Mouse (Mus musculus) left cerebral cortex, postnatal 4 days (tissue): Measurements from ENCODE around the gene Gm7029. TPM values are rescaled to one million over a fixed set of nuclear protein-coding genes. Genes with fewer than 3 reads are reported as not detected.
A peak's percentile ranks its signal among the peaks of the same experiment; 100 is the strongest.
"Not testable (repeated sequence)": the region's sequence is repeated elsewhere in the genome, so short reads cannot be mapped to it uniquely, and the experiment has no call there.

Experiments used
- DNase-seq: peaks from one replicate; pipeline ENCODE4 v3.0.0-alpha.2; 2022
- intact Hi-C: fragments of 180-260 bp; cut with DNase I; formaldehyde crosslinking; loops from one replicate; pipeline ENCODE4 v1.15.1; 2025
- total RNA-seq, 2 experiments: library from RNA; stranded (reverse); gene quantifications; 2 replicates each; pipeline ENCODE4 v1.2.3; 2021

The Gm7029 gene
- total RNA-seq, 2 experiments from 2014 or later = not detected

DNA sequence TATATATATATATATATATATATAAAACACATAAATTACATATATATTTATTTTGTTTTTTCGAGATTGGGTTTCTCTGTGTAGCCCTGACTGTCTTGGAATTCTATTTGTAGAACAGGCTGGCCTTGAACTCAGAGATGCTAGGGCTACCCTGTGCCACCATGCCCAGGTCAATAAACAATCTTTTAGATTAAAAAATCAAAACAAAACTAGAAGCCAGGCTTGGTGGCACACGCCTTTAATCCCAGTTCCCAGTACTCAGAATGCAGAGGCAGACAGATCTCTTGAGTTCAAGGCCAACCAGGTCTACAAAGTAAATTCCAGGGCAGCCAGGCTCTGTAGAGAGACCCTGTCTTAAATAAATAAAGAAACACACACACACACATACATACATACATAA lies 17.7 kb downstream of the Gm7029 start:
- DNase-seq = no peak
- intact Hi-C loops = no loop called here

GRCm38 (mm10) chr17:33891892-33892291 lies 18.3 kb downstream of the Gm7029 start:
- DNase-seq, intact Hi-C loops: not testable (repeated sequence)

- intact Hi-C loops = no loop called here
- no peak for DNase-seq
Measured at GRCm38 (mm10) chr17:33892429-33892828, 18.8 kb downstream of the Gm7029 start.

DNA sequence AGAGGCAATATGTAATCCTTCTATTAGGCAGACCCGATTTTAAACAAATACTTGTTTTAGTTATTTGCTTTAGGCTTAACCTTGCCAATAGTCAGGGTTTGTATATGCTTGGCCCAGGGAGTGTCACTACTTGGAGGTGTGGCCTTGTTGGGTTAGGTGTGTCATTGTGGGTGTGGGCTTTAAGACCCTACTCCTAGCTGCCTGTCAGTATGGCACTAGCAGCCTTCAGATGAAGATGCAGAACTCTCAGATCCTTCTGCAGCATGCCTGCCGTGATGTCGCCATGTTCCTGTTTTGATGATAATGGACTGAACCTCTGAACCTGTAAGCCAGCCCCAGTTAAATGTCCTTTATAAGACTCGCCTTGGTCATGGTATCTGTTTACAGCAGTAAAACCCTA lies 19.4 kb downstream of the Gm7029 start:
- intact Hi-C loops = not testable (repeated sequence)

DNA sequence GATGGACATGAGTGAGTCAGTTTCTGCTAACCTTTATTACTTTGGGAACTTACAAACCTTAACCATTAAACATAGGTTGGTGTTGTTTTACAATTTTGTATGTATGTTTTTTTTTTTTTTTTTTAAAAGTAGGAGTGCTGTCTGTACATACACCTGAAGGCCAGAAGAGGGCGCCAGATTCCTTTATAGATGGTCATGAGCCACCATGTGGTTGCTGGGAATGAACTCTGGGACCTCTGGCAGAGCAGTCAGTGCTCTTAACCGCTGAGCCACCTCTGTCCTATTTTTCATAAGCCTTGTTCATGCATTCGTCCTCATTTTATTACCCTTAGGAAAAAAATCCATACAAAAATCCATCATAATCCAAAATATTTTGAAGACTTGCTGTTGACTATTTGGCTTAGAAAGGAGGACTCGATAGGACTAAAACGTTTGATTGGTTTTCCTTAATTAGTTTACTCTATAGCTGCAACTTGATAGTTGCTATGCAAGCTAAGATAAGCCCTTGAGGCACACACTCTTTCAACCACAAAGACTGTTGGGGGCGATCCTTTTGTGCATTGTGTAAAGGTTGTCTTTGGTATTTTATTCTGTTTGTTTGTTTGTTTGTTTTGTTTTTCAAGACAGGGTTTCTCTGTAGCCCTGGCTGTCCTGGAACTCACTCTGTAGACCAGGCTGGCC lies 23.6 kb downstream of the Gm7029 start:
- intact Hi-C loops = no loop called here

More for the DNA sequence above, 19.4 kb downstream of the Gm7029 start:
- DNase-seq = not testable (repeated sequence)

DNA sequence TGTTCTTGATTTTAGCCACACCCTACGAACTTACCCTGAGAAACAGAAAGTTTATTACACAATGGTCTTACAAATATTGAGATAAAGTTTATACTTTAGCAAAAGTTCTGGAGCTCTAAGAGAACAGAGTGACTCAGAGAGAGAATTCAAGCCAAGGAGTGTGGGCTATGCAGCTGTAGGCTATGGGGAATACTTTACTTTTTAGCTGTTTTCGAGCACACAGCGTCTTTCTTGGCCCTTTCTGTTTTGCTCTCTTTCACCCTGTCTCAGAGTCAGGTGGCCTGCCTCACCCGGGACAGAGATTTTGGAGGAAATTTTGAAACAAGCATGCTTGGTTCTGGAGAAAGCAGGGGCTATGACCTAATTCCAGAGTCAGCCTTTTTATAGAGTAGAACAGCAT lies 24.6 kb downstream of the Gm7029 start:
- DNase-seq, intact Hi-C loops: not testable (repeated sequence)

More for the DNA sequence above, 23.6 kb downstream of the Gm7029 start:
- no peak for DNase-seq

- intact Hi-C loops = no loop called here
Measured at GRCm38 (mm10) chr17:33899642-33900041, 26.0 kb downstream of the Gm7029 start.

GRCm38 (mm10) chr17:33900281-33900988 lies 26.8 kb downstream of the Gm7029 start:
- intact Hi-C loops = no loop called here

More at GRCm38 (mm10) chr17:33899642-33900041, 26.0 kb downstream of the Gm7029 start:
- no peak for DNase-seq

GRCm38 (mm10) chr17:33900989-33901314 lies 27.3 kb downstream of the Gm7029 start:
- intact Hi-C loops = no loop called here
- DNase-seq = no peak

More at GRCm38 (mm10) chr17:33900281-33900988, 26.8 kb downstream of the Gm7029 start:
- DNase-seq = no peak

DNA sequence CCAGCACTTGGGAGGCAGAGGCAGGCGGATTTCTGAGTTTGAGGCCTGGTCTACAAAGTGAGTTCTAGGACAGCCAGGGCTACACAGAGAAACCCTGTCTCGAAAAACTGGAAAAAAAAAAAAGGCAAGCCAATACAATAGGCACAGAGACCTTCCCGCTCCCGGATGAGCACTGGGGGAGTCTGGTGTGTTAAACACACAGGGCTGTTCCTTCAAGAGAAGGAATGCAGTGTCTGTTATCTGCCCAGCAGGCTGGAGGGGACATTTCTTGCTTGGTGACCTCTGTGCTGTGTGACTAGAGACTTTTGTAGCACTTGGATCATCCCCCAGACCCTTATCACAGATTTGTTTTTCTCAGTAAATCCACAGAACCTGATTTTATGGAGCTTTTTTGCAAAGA lies 28.0 kb downstream of the Gm7029 start:
- no peak for DNase-seq
- intact Hi-C loops = no loop called here

DNA sequence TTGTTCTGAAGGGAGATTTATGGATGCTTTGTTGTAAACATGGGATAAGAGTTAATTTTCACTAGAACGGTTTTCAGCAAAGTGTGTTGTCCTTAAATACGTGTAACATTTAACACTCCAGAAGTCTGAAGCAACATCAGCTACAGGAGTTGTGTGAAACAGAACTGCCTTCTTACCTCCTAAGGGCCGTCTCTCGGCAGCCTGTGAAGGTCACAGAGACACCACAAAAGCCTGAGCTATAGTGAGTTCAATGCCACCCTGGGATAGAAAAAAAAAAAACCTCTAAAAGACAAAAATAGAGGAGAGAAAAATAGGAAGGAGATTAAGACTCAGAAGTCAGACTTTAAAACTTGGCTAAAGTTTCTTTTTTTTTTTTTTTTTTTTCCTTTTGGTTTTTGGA lies 28.4 kb downstream of the Gm7029 start:
- no peak for DNase-seq
- intact Hi-C loops = no loop called here

DNA sequence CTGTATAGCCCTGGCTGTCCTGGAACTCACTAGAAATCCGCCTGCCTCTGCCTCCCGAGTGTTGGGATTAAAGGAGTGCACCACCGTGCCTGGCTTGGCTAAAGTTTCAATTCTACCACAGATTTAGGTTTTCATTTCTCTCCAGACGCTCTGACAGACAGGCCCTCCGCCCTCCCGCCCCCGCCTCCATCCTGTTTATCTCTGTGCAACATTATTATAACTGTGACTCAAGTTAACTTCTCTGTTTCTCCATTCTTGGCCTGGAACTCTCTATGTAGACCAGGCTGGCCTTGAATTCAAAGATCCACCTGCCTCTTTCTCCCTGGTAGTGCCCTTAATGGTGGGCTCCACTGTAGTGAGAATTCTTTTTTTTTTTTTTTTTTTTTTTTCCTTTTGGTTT lies 28.9 kb downstream of the Gm7029 start:
- no peak for DNase-seq
- intact Hi-C loops = no loop called here

GRCm38 (mm10) chr17:33903911-33904651 lies 30.4 kb downstream of the Gm7029 start:
- intact Hi-C loops, DNase-seq: not testable (repeated sequence)

DNA sequence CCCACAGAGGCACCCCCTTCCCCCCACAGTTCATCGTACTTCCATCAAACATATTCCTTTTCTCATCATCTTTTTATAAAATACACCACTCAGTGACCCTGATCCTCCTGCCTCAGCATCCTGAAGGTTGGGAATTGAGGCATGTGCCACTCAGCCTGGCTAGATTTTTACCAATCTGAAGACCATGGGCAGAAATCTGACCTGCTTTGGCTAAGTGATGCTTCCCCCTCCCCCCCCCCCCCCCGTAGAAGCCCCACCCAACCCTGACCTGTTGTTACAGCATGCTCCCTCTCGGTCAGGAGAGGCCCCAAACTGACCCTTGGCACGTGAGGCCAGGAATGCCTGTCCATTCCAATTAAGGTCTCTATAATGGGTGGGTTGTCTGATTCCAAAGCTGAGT lies 31.2 kb downstream of the Gm7029 start, which contains the start of gene Platr17:
Platr17 (plus strand) TSS at position 301 of the 400 bp plus-strand sequence.
- intact Hi-C loops, DNase-seq: not testable (repeated sequence)

DNA sequence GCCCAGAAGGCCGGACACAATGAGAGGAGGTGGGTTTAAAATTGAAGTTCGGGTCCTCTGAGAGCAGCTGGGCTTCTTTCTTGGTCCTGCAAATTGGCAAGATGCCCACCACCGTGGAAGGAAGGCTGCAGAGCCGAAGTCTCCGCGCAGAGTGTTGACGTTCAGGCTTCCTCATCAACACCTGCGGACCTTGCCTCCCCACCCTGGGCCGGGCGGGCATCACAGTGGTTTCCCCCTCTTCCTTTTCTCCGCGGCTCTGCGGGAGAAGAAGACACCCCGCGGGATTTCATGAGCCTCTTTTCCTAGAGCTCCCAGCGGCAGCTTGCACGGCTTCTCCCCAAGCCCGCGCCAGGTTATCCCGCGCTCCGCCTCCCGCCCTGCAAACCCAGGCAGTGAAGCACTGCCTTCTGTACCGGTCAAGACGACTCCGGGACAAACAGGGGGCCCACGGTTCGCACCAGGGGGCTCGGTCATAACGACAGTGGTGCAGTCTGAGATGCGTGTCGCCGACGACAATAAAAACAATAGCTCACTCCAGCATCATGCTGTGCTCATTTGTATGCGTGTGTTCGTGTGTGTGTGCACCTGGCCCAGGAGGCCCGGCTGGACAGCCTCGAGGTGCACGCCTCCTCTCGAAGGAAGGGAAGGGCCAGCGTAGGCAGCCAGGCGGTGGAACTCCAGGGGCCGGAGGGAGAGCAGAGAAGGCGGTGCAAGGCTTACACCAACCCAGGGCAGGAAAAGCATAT lies 34.9 kb downstream of the Gm7029 start:
- DNase-seq = peak; percentile 66
- intact Hi-C loops = no loop called here

- DNase-seq = peak; percentile 99
- intact Hi-C loops = no loop called here
Measured at GRCm38 (mm10) chr17:33909077-33909868, 35.6 kb downstream of the Gm7029 start, which contains the start of gene Daxx. Gene Daxx, plus strand, starts transcription at chr17:33909414.

DNA sequence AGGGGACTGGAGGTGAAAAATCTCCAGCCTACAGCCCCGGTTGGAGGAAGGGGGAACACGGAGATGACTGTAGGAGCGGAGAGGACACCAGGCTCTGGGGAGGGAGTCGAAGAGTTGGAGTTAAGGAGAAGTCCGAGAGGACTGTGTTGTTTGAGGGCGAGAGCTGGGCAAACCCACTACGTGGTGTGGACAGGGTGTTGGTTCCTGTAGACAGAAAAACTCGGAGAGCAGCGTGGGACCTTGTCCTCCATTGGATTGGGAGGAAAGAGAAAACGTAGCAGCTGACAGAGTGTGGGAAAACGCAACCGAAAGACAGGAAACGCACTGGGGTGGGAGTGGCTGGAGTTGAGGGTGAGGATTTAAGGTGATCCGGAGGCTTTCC lies 36.2 kb downstream of the Gm7029 start:
- no peak for DNase-seq
- intact Hi-C loops = no loop called here

DNA sequence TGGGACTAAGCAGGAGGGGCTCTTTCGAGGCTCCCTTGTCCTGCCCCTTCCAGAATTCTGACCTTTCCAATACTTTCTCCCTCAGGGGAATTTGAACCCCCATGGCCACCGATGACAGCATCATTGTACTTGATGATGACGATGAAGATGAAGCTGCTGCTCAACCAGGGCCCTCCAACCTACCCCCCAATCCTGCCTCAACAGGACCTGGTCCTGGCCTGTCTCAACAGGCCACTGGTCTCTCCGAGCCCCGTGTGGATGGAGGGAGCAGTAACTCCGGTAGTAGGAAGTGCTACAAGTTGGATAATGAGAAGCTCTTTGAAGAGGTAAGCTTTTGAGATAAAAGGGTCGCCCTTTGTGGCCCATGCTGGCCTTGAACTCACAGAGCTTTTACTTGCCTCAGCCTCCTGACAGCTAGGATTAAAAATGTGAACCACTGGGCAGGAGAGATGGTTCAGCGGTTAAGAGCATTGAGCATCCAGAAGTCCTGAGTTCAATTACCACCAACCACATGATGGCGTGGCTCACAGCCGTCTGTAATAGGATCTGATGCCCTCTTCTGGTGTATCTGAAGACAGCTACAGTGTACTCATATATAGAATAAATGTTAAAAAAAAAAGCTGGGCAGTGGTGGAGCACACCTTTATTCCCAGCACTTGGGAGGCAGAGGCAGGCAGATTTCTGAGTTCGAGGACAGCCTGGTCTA lies 36.9 kb downstream of the Gm7029 start:
- intact Hi-C loops = no loop called here
- DNase-seq = no peak
